ENCODE assay signal across 15 mouse cellular contexts in genomic region chr8:101462515-101462914, GRCm38 (mm10).
A peak's percentile ranks its signal among the peaks of the same experiment; 100 is the strongest.
DNase-seq lines count a peak whose midpoint lies in the region; ATAC-seq and TF ChIP-seq lines count a peak whose summit lies in the region.
"Had no signal": no experiment of that assay in that cellular context is flagged by ENCODE, and none has a peak within 500 bp of the region (broad histone marks: within the 10 kb centered on the region; RNA-seq: fewer than 3 reads in every experiment).

No protein-coding gene starts in this region.

- no peak overlapping the region for H3K4me3 ChIP-seq in hindbrain, postnatal 0 days (ENCODE audit: low read length)
- no peak overlapping the region for H3K4me3 ChIP-seq in hindbrain, embryonic 11.5 days (ENCODE audit: low read depth, low read length)
- no peak overlapping the region for H3K4me3 ChIP-seq in cerebellum, adult 2 months (replicated peaks; ENCODE audit: insufficient read depth, low read depth, low read length)

- no peaks in the 10 kb centered on the region for H3K4me1 ChIP-seq in hindbrain, postnatal 0 days (ENCODE audit: insufficient read depth, low read length)
- no peaks in the 10 kb centered on the region for H3K4me1 ChIP-seq in hindbrain, embryonic 11.5 days (replicated peaks; ENCODE audit: control insufficient read depth, insufficient read depth, low read length)
- peaks cover 3% of the 10 kb centered on the region; the same call in 1 of the 2 replicates for H3K4me1 ChIP-seq in cerebellum, adult 2 months (ENCODE audit: control insufficient read depth, insufficient read depth, low read length)

- no peaks in the 10 kb centered on the region for H3K27me3 ChIP-seq in hindbrain, postnatal 0 days (ENCODE audit: insufficient read depth, low read length)
- no peaks in the 10 kb centered on the region for H3K27me3 ChIP-seq in hindbrain, embryonic 11.5 days (ENCODE audit: control insufficient read depth, insufficient read depth, low read length)
- H3K27me3 ChIP-seq in cerebellum, adult 2 months (ENCODE audit: control insufficient read depth, insufficient read depth, low read length), result no peaks in the 10 kb centered on the region
- H3K27me3 ChIP-seq: Patski had no signal

- no peaks in the 10 kb centered on the region for H3K36me3 ChIP-seq in hindbrain, postnatal 0 days (ENCODE audit: insufficient read depth, low read length)
- no peaks in the 10 kb centered on the region for H3K36me3 ChIP-seq in hindbrain, embryonic 11.5 days (ENCODE audit: control insufficient read depth, insufficient read depth, low read length)

- TF ChIP-seq CTCF in hindbrain, postnatal 0 days (IDR thresholded peaks at IDR 0.05; ENCODE audit: low read depth), result no peak
- TF ChIP-seq CTCF in cerebellum, adult 2 months (IDR thresholded peaks at IDR 0.05; ENCODE audit: borderline replicate concordance, insufficient read depth, low read depth, low read length), result no peak

- TF ChIP-seq POLR2A in cerebellum, adult 2 months (IDR thresholded peaks at IDR 0.05; ENCODE audit: borderline replicate concordance, insufficient read depth, low read length), result no peak

- H3K4me2 ChIP-seq in hindbrain, postnatal 0 days (ENCODE audit: low read depth, low read length), result no peak overlapping the region
- no peak overlapping the region for H3K4me2 ChIP-seq in hindbrain, embryonic 11.5 days (replicated peaks; ENCODE audit: low read depth, low read length)
- H3K4me2 ChIP-seq: heart, embryonic 11.5 days; midbrain, embryonic 11.5 days had no signal

- H3K9ac ChIP-seq in hindbrain, postnatal 0 days (replicated peaks; ENCODE audit: low read length), result no peak overlapping the region
- H3K9ac ChIP-seq in hindbrain, embryonic 11.5 days (ENCODE audit: low read depth, low read length), result no peak overlapping the region

- 0 out of 2 replicates have a peak, but pooled peaks have one; percentile 40 for ATAC-seq in hindbrain, postnatal 0 days
- ATAC-seq in hindbrain, embryonic 11.5 days (ENCODE audit: low FRiP score), result no peak
- ATAC-seq: Patski had no signal

- 40% methylated on average over 1 of the region's 1 CpGs for WGBS in hindbrain, postnatal 0 days
- WGBS in hindbrain, embryonic 11.5 days, result 93% methylated on average over 1 of the region's 1 CpGs
- 9% methylated on average over 1 of the region's 1 CpGs for WGBS in cerebellum, adult 2 months

- H3K9me3 ChIP-seq in hindbrain, postnatal 0 days (ENCODE audit: low read length), result no peaks in the 10 kb centered on the region
- H3K9me3 ChIP-seq in hindbrain, embryonic 11.5 days (ENCODE audit: control insufficient read depth, low read length), result no peaks in the 10 kb centered on the region

- peak; percentile 73 for DNase-seq in hindbrain, postnatal 0 days (ENCODE audit: low spot score)
- DNase-seq in hindbrain, embryonic 11.5 days (ENCODE audit: low spot score), result no peak
- peak; percentile 40 for DNase-seq in brain, embryonic 18.5 days (ENCODE audit: low read depth, low spot score)
- peak; percentile 77 to 91 for DNase-seq in cerebellum, adult 2 months
- peak; percentile 25 to 53 for DNase-seq in cerebellum, postnatal 4 days (ENCODE audit: low spot score in 2 of 2)
- DNase-seq in lung, postnatal 4 days, result no peak
- no peak for DNase-seq in adrenal gland, postnatal 36 days
- DNase-seq: adrenal gland, postnatal 25 days; heart, postnatal 14 days; layer of hippocampus, postnatal 36 days; lung, adult 18-20 months; lung, postnatal 36 days had no signal

- no peak overlapping the region for H3K27ac ChIP-seq in hindbrain, postnatal 0 days
- H3K27ac ChIP-seq in hindbrain, embryonic 11.5 days (ENCODE audit: low read depth, low read length), result no peak overlapping the region
- no peak overlapping the region for H3K27ac ChIP-seq in cerebellum, adult 2 months (ENCODE audit: insufficient read depth, low read length)

Comparison
In these comparisons a context has a peak if more than half of its experiments do, and no peak if none do; other contexts are left out.
1. DNase-seq: peak in hindbrain, postnatal 0 days (single experiment), brain, embryonic 18.5 days (single experiment), cerebellum, adult 2 months (2 of 2) and cerebellum, postnatal 4 days (2 of 2); none in hindbrain, embryonic 11.5 days (single experiment), lung, postnatal 4 days (0 of 2) and adrenal gland, postnatal 36 days (0 of 2).